Mouse (Mus musculus): ENCODE data around the gene G530012D18Rik.
"Not testable (repeated sequence)": the region's sequence is repeated elsewhere in the genome, so short reads cannot be mapped to it uniquely, and the experiment has no call there.

Gene G530012D18Rik

GRCm38 (mm10) chr1:85575376-85575775 is at the start of gene G530012D18Rik:
TSS of gene G530012D18Rik (plus strand) at chr1:85575676.
- ATAC-seq (ENCODE audit: low TSS enrichment), result not testable (repeated sequence)

- ATAC-seq (ENCODE audit: low TSS enrichment), result not testable (repeated sequence)
Measured at GRCm38 (mm10) chr1:85526401-85526800, 49.1 kb upstream of the G530012D18Rik start.

GRCm38 (mm10) chr1:85528451-85529110 is 46.9 kb upstream of the G530012D18Rik start:
- not testable (repeated sequence) for ATAC-seq (ENCODE audit: low TSS enrichment)

- not testable (repeated sequence) for ATAC-seq (ENCODE audit: low TSS enrichment)
Measured at GRCm38 (mm10) chr1:85543818-85544217, 31.7 kb upstream of the G530012D18Rik start.

GRCm38 (mm10) chr1:85546442-85546841 is 29.0 kb upstream of the G530012D18Rik start:
- ATAC-seq (ENCODE audit: low TSS enrichment), result not testable (repeated sequence)

GRCm38 (mm10) chr1:85555261-85555660 is 20.2 kb upstream of the G530012D18Rik start:
- ATAC-seq (ENCODE audit: low TSS enrichment), result not testable (repeated sequence)

GRCm38 (mm10) chr1:85573554-85573953 is 1.9 kb upstream of the G530012D18Rik start:
- ATAC-seq (ENCODE audit: low TSS enrichment), result not testable (repeated sequence)

- ATAC-seq (ENCODE audit: low TSS enrichment), result not testable (repeated sequence)
Measured at GRCm38 (mm10) chr1:85578372-85579010, 3.0 kb downstream of the G530012D18Rik start.

- ATAC-seq (ENCODE audit: low TSS enrichment), result not testable (repeated sequence)
Measured at GRCm38 (mm10) chr1:85579199-85580147, 4.0 kb downstream of the G530012D18Rik start.

GRCm38 (mm10) chr1:85580148-85580534 is 4.7 kb downstream of the G530012D18Rik start:
- 0 out of 2 replicates have a peak, but pooled peaks have one; percentile 27 for ATAC-seq (ENCODE audit: low TSS enrichment)

- ATAC-seq (ENCODE audit: low TSS enrichment), result not testable (repeated sequence)
Measured at GRCm38 (mm10) chr1:85580578-85580977, 5.1 kb downstream of the G530012D18Rik start.

- ATAC-seq (ENCODE audit: low TSS enrichment), result not testable (repeated sequence)
Measured at GRCm38 (mm10) chr1:85581518-85581917, 6.0 kb downstream of the G530012D18Rik start.

GRCm38 (mm10) chr1:85588697-85589096 is 13.2 kb downstream of the G530012D18Rik start:
- ATAC-seq (ENCODE audit: low TSS enrichment), result not testable (repeated sequence)

- not testable (repeated sequence) for ATAC-seq (ENCODE audit: low TSS enrichment)
Measured at GRCm38 (mm10) chr1:85592526-85592925, 17.1 kb downstream of the G530012D18Rik start.

- not testable (repeated sequence) for ATAC-seq (ENCODE audit: low TSS enrichment)
Measured at GRCm38 (mm10) chr1:85598271-85599012, 23.0 kb downstream of the G530012D18Rik start, which contains the start of gene Sp110. TSS of gene Sp110 (minus strand) at chr1:85598817.

GRCm38 (mm10) chr1:85600078-85600477 is 24.6 kb downstream of the G530012D18Rik start, which contains the start of gene Sp140:
TSS of gene Sp140 (plus strand) at chr1:85600378.
- ATAC-seq (ENCODE audit: low TSS enrichment), result not testable (repeated sequence)

GRCm38 (mm10) chr1:85600794-85601193 is 25.3 kb downstream of the G530012D18Rik start:
- ATAC-seq (ENCODE audit: low TSS enrichment), result not testable (repeated sequence)

GRCm38 (mm10) chr1:85604341-85604740 is 28.9 kb downstream of the G530012D18Rik start:
- ATAC-seq (ENCODE audit: low TSS enrichment), result not testable (repeated sequence)

GRCm38 (mm10) chr1:85608361-85608760 is 32.9 kb downstream of the G530012D18Rik start:
- ATAC-seq (ENCODE audit: low TSS enrichment), result not testable (repeated sequence)

GRCm38 (mm10) chr1:85610581-85610980 is 35.1 kb downstream of the G530012D18Rik start:
- ATAC-seq (ENCODE audit: low TSS enrichment), result not testable (repeated sequence)

- ATAC-seq (ENCODE audit: low TSS enrichment), result not testable (repeated sequence)
Measured at GRCm38 (mm10) chr1:85615096-85615495, 39.6 kb downstream of the G530012D18Rik start.

Measured in frontal cortex, adult (tissue).